Mouse (Mus musculus) ES-Bruce4 (cell line): ENCODE results near the gene Rab11fip5.

Experiments
- CTCF ChIP-seq: IDR thresholded peaks from one replicate; pipeline ENCODE4 v1.8.1; 2011; ENCODE audit warnings: low read depth, low read length
- EP300 ChIP-seq: IDR thresholded peaks from 2 replicates; pipeline ENCODE4 v1.6.1; 2011; ENCODE audit warnings: low read depth, low read length; ENCODE audit not compliant: insufficient read depth
- POLR2A ChIP-seq: IDR thresholded peaks from one replicate; pipeline ENCODE4 v1.8.1; 2011; ENCODE audit warnings: low read length; ENCODE audit not compliant: insufficient read depth

DNA sequence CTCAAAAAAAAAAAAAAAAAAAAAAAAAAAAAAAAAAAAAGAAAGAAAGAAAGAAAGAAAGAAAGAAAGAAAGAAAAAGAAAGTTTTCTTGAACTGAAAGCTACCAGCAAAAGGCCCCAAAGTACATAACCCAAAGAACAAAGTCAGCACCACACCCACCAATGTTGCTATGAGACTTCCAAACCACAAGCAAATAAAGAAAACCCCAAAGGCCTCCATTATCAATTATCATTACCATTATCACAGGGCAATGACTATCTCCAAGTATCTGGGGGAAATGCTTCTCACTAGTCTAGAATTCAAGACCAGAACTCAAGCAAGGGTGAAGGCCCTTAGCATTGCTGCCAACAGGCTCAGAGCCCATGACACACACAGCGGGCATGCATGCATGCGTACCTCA is 18.7 kb downstream of the Rab11fip5 start:
- TF ChIP-seq CTCF (no peak), POLR2A (no peak), EP300 (no peak)
